Mouse (Mus musculus): ENCODE measurements around the gene Tbc1d32. TPM values are rescaled to one million over a fixed set of nuclear protein-coding genes. Genes with fewer than 3 reads are reported as not detected.
"Not testable (repeated sequence)": the region's sequence is repeated elsewhere in the genome, so short reads cannot be mapped to it uniquely, and the experiment has no call there.

Gene Tbc1d32
- polyA plus RNA-seq, 1 experiment from 2014 or later, result 2.7 TPM

DNA sequence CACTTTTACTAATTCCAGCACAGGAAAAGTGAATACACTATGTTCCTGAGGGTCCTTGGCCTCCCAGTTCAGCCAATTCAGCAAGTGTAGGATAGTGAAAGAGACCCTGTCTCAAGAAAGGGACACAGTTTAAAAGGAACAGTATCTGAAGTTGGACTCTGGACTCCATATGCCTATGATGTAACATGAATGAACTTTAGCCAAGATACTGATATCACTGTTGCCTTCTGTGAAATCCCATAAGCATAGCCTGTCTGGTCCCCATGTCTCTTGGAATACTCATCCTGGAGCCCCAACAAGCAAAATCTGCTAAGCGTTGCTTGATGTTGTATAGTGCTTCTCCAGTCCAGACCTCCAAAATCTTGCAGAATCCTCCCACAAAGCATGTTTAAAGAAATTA lies 46.8 kb downstream of the Tbc1d32 start:
- H3K4me2 ChIP-seq (ENCODE audit: low read length), result no peak overlapping the region
- no peaks in the 10 kb centered on the region for H3K4me1 ChIP-seq (ENCODE audit: control insufficient read depth, insufficient read depth, low read length)
- 0 out of 2 replicates have a peak, but pooled peaks cover 4% of the 10 kb centered on the region for H3K36me3 ChIP-seq (ENCODE audit: control insufficient read depth, insufficient read depth, low read length)
- H3K9me3 ChIP-seq (replicated peaks; ENCODE audit: control insufficient read depth, low read length, poor library complexity, severe bottlenecking), result no peaks in the 10 kb centered on the region
- 97% methylated on average over 1 of the region's 1 CpGs for WGBS
- no peak overlapping the region for H3K4me3 ChIP-seq (ENCODE audit: low read depth, low read length)
- H3K9ac ChIP-seq (ENCODE audit: low read depth, low read length), result no peak overlapping the region
- H3K27ac ChIP-seq (ENCODE audit: low read length), result no peak overlapping the region
- H3K27me3 ChIP-seq (ENCODE audit: control insufficient read depth, insufficient read depth, low read depth, low read length), result no peaks in the 10 kb centered on the region
- ATAC-seq, result no peak

DNA sequence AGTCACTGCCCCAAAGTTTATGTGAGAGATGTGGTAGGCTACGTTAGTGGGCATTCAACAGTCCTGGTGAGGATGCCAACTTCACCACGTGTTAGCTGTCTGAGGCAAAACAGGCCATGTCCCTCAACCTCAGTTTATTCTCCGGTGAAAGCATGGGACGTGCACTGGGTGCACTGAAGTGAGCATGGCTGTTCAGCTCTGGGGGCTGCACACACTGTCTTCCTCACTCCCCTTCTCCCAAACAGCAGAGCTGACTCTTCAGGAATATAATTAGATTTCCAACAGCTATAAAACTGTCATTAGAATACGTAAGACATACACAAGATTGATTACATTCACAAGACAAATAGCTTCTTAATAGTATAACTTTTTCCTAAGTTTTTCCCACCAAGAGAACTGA lies 55.3 kb downstream of the Tbc1d32 start:
- Histone ChIP-seq H3K9me3 (replicated peaks; ENCODE audit: control insufficient read depth, low read length, poor library complexity, severe bottlenecking) (no peaks in the 10 kb centered on the region), H3K4me3 (ENCODE audit: low read depth, low read length) (no peak overlapping the region), H3K36me3 (ENCODE audit: control insufficient read depth, insufficient read depth, low read length) (no peaks in the 10 kb centered on the region), H3K4me2 (ENCODE audit: low read length) (no peak overlapping the region), H3K27me3 (ENCODE audit: control insufficient read depth, insufficient read depth, low read depth, low read length) (no peaks in the 10 kb centered on the region), H3K9ac (ENCODE audit: low read depth, low read length) (no peak overlapping the region), H3K4me1 (ENCODE audit: control insufficient read depth, insufficient read depth, low read length) (no peaks in the 10 kb centered on the region), H3K27ac (ENCODE audit: low read length) (no peak overlapping the region)
- ATAC-seq, result no peak
- WGBS, result 91% methylated on average over 5 of the region's 5 CpGs

DNA sequence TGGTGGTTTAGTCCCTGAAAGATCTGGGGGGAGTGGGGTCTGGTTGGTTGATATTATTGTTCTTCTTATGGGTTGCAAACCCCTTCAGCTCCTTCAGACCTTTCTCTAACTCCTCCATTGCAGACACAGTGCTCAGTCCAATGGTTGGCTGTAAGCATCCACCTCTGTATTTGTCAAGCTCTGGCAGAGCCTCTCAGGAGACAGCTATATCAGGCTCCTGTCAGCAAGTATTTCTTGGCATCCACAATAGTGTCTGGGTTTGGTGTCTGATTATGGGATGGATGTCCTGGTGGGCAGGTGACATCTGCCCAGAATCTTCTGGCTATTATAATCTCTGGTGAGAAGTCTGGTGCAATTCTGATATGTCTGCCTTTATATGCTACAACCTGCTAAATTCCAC lies 60.8 kb downstream of the Tbc1d32 start:
- not testable (repeated sequence) for H3K36me3 ChIP-seq (ENCODE audit: control insufficient read depth, insufficient read depth, low read length); H3K4me2 ChIP-seq (ENCODE audit: low read length); H3K9me3 ChIP-seq (replicated peaks; ENCODE audit: control insufficient read depth, low read length, poor library complexity, severe bottlenecking); H3K27me3 ChIP-seq (ENCODE audit: control insufficient read depth, insufficient read depth, low read depth, low read length); H3K4me1 ChIP-seq (ENCODE audit: control insufficient read depth, insufficient read depth, low read length); H3K9ac ChIP-seq (ENCODE audit: low read depth, low read length); H3K27ac ChIP-seq (ENCODE audit: low read length); H3K4me3 ChIP-seq (ENCODE audit: low read depth, low read length); ATAC-seq

DNA sequence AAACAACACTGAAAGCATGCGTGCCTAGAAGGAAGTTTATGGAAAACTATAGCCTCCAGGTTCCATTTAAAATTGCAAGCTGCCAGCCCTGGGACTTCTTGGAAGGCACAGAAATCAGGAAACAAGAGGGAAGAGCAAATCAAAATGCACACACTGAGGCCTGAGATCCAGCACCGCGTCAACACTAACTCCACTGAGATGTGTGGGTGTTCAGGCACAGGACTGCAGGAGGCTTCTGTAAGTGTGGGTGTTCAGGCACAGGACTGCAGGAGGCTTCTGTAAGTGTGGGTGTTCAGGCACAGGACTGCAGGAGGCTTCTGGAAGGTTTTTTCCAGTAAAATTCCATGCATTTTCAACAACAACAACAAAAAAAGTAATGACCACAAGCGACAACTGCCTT lies 62.7 kb downstream of the Tbc1d32 start:
- Histone ChIP-seq H3K4me2 (ENCODE audit: low read length) (no peak overlapping the region), H3K4me3 (ENCODE audit: low read depth, low read length) (no peak overlapping the region), H3K4me1 (ENCODE audit: control insufficient read depth, insufficient read depth, low read length) (no peaks in the 10 kb centered on the region), H3K27me3 (ENCODE audit: control insufficient read depth, insufficient read depth, low read depth, low read length) (no peaks in the 10 kb centered on the region), H3K36me3 (ENCODE audit: control insufficient read depth, insufficient read depth, low read length) (no peaks in the 10 kb centered on the region), H3K9ac (ENCODE audit: low read depth, low read length) (no peak overlapping the region), H3K27ac (ENCODE audit: low read length) (no peak overlapping the region), H3K9me3 (replicated peaks; ENCODE audit: control insufficient read depth, low read length, poor library complexity, severe bottlenecking) (no peaks in the 10 kb centered on the region)
- no peak for ATAC-seq
- WGBS, result 92% methylated on average over 4 of the region's 4 CpGs

DNA sequence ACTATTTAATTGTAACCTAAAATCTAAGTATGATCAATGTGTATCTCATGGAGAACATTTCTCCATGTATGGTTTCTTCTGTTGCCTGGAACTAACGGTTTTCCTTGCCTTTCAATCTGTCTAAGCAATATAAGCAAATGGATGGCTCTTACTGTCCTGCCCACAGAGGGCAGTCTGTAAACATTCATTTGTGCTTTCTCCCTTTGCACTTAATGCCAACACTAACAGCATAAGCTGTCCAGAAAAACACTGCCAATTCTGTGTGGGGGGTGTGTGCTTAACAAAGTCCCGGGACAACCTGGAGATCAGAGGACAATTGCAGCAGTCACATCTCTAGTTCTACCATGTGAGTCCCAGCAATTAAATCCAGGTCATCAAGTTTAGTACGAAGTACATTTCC lies 64.1 kb downstream of the Tbc1d32 start:
- 73% methylated on average over 3 of the region's 3 CpGs for WGBS
- no peaks in the 10 kb centered on the region for H3K36me3 ChIP-seq (ENCODE audit: control insufficient read depth, insufficient read depth, low read length)
- no peaks in the 10 kb centered on the region for H3K4me1 ChIP-seq (ENCODE audit: control insufficient read depth, insufficient read depth, low read length)
- no peaks in the 10 kb centered on the region for H3K9me3 ChIP-seq (replicated peaks; ENCODE audit: control insufficient read depth, low read length, poor library complexity, severe bottlenecking)
- no peak overlapping the region for H3K4me3 ChIP-seq (ENCODE audit: low read depth, low read length)
- ATAC-seq, result no peak
- H3K4me2 ChIP-seq (ENCODE audit: low read length), result no peak overlapping the region
- no peak overlapping the region for H3K9ac ChIP-seq (ENCODE audit: low read depth, low read length)
- H3K27ac ChIP-seq (ENCODE audit: low read length), result no peak overlapping the region
- no peaks in the 10 kb centered on the region for H3K27me3 ChIP-seq (ENCODE audit: control insufficient read depth, insufficient read depth, low read depth, low read length)

DNA sequence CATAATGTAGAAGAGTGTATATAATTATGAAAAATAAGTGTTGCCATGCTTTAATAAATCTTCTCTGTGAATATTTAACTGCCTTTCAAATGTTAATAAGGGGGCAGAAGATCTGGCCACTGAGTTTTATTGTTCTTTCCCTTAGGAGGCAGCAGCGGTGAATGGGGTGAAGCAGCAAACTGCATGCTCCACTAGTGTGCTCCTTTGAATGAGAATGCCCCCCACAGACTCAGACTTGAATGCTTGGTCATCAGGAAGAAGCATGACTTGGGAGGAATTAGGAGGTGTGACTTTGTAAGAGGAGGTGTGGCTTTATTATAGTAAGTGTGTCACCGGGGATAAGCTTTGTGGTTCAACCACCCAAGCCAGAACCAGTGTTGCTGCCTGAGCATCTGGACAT lies 69.7 kb downstream of the Tbc1d32 start:
- ATAC-seq, result no peak
- WGBS, result 25% methylated on average over 2 of the region's 2 CpGs

DNA sequence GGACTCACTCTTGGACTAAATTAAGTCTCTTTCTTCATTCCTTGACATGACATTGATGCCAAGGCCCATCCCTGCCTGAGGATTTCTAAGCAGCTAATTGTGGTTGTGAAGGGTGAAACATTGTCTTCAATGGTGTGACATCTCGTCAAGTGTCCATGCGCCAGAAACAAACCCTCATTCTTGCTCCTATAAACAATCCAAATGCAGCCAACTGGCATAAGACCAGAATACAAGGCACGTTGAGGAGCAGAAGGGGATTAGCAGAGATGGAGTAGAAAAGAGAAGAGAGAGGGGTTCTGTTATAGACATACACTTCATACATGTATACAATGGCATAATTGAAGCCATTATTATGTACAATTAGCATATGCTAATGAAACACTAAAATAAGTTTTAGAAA lies 70.3 kb downstream of the Tbc1d32 start:
- Histone ChIP-seq H3K27me3 (ENCODE audit: control insufficient read depth, insufficient read depth, low read depth, low read length) (no peaks in the 10 kb centered on the region), H3K4me1 (ENCODE audit: control insufficient read depth, insufficient read depth, low read length) (no peaks in the 10 kb centered on the region), H3K4me3 (ENCODE audit: low read depth, low read length) (no peak overlapping the region), H3K27ac (ENCODE audit: low read length) (no peak overlapping the region), H3K9ac (ENCODE audit: low read depth, low read length) (no peak overlapping the region), H3K9me3 (replicated peaks; ENCODE audit: control insufficient read depth, low read length, poor library complexity, severe bottlenecking) (no peaks in the 10 kb centered on the region), H3K4me2 (ENCODE audit: low read length) (no peak overlapping the region), H3K36me3 (ENCODE audit: control insufficient read depth, insufficient read depth, low read length) (no peaks in the 10 kb centered on the region)
- 24% methylated on average over 3 of the region's 3 CpGs for WGBS
- peak; percentile 54; the same call in 1 of the 2 replicates for ATAC-seq

More for the DNA sequence above, 69.7 kb downstream of the Tbc1d32 start:
- no peaks in the 10 kb centered on the region for H3K36me3 ChIP-seq (ENCODE audit: control insufficient read depth, insufficient read depth, low read length)
- no peak overlapping the region for H3K9ac ChIP-seq (ENCODE audit: low read depth, low read length)
- H3K4me1 ChIP-seq (ENCODE audit: control insufficient read depth, insufficient read depth, low read length), result no peaks in the 10 kb centered on the region
- no peaks in the 10 kb centered on the region for H3K9me3 ChIP-seq (replicated peaks; ENCODE audit: control insufficient read depth, low read length, poor library complexity, severe bottlenecking)
- no peaks in the 10 kb centered on the region for H3K27me3 ChIP-seq (ENCODE audit: control insufficient read depth, insufficient read depth, low read depth, low read length)
- H3K27ac ChIP-seq (ENCODE audit: low read length), result no peak overlapping the region
- H3K4me2 ChIP-seq (ENCODE audit: low read length), result no peak overlapping the region
- H3K4me3 ChIP-seq (ENCODE audit: low read depth, low read length), result no peak overlapping the region

DNA sequence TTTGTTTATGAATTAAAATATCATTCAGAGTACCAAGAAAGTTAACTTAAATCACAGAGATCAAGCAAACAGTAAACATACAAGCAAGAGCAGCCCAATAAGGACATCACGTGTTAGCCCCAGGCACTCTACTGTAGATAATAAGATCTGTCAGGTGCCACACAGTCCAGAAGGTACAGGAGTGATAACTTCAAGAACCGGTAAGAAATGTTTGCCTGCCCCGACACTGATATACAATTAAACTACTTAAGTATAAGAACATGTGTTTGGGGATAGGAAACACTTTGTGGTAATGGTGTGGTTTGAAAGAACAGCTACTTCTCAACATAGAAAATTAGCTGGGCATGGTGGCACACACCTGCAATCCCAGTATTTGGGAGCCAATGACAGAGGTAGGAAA lies 71.5 kb downstream of the Tbc1d32 start:
- H3K9me3 ChIP-seq (replicated peaks; ENCODE audit: control insufficient read depth, low read length, poor library complexity, severe bottlenecking), result peaks cover 2% of the 10 kb centered on the region; the same call in 1 of the 2 replicates
- no peak overlapping the region for H3K4me2 ChIP-seq (ENCODE audit: low read length)
- ATAC-seq, result no peak
- H3K36me3 ChIP-seq (ENCODE audit: control insufficient read depth, insufficient read depth, low read length), result no peaks in the 10 kb centered on the region
- H3K4me1 ChIP-seq (ENCODE audit: control insufficient read depth, insufficient read depth, low read length), result no peaks in the 10 kb centered on the region
- H3K27ac ChIP-seq (ENCODE audit: low read length), result no peak overlapping the region; the same call in 1 of the 2 replicates
- H3K9ac ChIP-seq (ENCODE audit: low read depth, low read length), result no peak overlapping the region
- no peak overlapping the region for H3K4me3 ChIP-seq (ENCODE audit: low read depth, low read length)
- WGBS, result 91% methylated on average over 3 of the region's 3 CpGs
- H3K27me3 ChIP-seq (ENCODE audit: control insufficient read depth, insufficient read depth, low read depth, low read length), result no peaks in the 10 kb centered on the region

DNA sequence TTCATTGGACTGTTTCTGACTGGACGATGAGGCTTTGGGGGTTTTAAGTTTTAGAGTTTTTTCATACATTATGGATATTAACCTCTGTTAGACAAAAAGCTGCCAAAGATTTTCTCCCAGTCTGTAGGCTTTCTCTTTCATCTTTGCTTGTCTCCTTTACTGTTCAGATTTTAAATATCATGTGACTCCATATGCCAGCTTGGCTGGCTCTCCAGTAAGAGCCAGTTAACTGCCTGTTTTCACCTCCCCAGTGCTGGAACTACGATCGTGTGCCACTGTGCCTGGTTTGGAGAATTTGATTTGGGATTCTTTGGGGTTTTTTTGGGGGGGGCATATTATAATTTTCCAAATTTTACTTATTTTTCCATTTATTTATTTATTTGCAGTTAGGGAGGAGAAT lies 79.6 kb downstream of the Tbc1d32 start:
- no peaks in the 10 kb centered on the region for H3K27me3 ChIP-seq (ENCODE audit: control insufficient read depth, insufficient read depth, low read depth, low read length)
- 0 out of 2 replicates have a peak, but pooled peaks cover 2% of the 10 kb centered on the region for H3K36me3 ChIP-seq (ENCODE audit: control insufficient read depth, insufficient read depth, low read length)
- H3K27ac ChIP-seq (ENCODE audit: low read length), result no peak overlapping the region
- no peaks in the 10 kb centered on the region for H3K4me1 ChIP-seq (ENCODE audit: control insufficient read depth, insufficient read depth, low read length)
- no peak overlapping the region for H3K9ac ChIP-seq (ENCODE audit: low read depth, low read length)
- peaks cover 3% of the 10 kb centered on the region; the same call in 1 of the 2 replicates for H3K9me3 ChIP-seq (replicated peaks; ENCODE audit: control insufficient read depth, low read length, poor library complexity, severe bottlenecking)
- no peak for ATAC-seq
- 87% methylated on average over 3 of the region's 3 CpGs for WGBS
- no peak overlapping the region for H3K4me2 ChIP-seq (ENCODE audit: low read length)
- no peak overlapping the region for H3K4me3 ChIP-seq (ENCODE audit: low read depth, low read length)

DNA sequence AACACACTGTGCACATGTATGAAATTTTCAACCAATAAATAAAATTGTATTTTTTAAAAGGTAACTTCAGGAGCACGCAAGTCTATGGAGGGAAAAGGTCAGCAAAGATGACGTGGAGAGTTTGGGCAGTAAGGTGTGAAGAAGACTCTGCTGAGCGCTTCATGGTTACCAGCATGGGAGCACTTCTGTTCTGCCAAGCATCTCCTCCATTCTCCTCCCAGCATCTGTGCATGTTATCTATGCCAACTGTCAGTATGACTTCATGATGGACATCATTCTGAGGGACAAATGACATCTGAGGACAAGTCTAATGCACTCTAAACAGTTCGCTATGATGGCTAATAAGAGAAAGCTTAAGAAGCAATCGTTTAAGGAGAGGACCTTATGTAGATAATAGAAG lies 91.3 kb downstream of the Tbc1d32 start:
- Histone ChIP-seq H3K9ac (ENCODE audit: low read depth, low read length) (no peak overlapping the region), H3K4me1 (ENCODE audit: control insufficient read depth, insufficient read depth, low read length) (no peaks in the 10 kb centered on the region), H3K9me3 (replicated peaks; ENCODE audit: control insufficient read depth, low read length, poor library complexity, severe bottlenecking) (no peaks in the 10 kb centered on the region), H3K36me3 (ENCODE audit: control insufficient read depth, insufficient read depth, low read length) (no peaks in the 10 kb centered on the region), H3K27ac (ENCODE audit: low read length) (no peak overlapping the region), H3K4me2 (ENCODE audit: low read length) (no peak overlapping the region), H3K4me3 (ENCODE audit: low read depth, low read length) (no peak overlapping the region), H3K27me3 (ENCODE audit: control insufficient read depth, insufficient read depth, low read depth, low read length) (no peaks in the 10 kb centered on the region)
- no peak for ATAC-seq
- WGBS, result 95% methylated on average over 5 of the region's 5 CpGs

All from midbrain, embryonic 16.5 days (tissue).